Mouse (Mus musculus): ENCODE measurements around the gene Adat1. TPM values are rescaled to one million over a fixed set of nuclear protein-coding genes. Genes with fewer than 3 reads are reported as not detected.

Gene Adat1
- polyA plus RNA-seq, 1 experiment from 2014 or later: 8.5 TPM

- H3K9me3 ChIP-seq (ENCODE audit: control insufficient read depth, low read length): no peaks in the 10 kb centered on the region
- H3K27ac ChIP-seq (ENCODE audit: low read depth, low read length): no peak overlapping the region
- no peaks in the 10 kb centered on the region for H3K27me3 ChIP-seq (ENCODE audit: control insufficient read depth, insufficient read depth, low read length)
- WGBS: 35% methylated on average over 10 of the region's 10 CpGs
- no peaks in the 10 kb centered on the region for H3K4me1 ChIP-seq (ENCODE audit: control insufficient read depth, insufficient read depth, low read length)
- H3K4me2 ChIP-seq (ENCODE audit: low read depth, low read length): no peak overlapping the region
- H3K36me3 ChIP-seq (ENCODE audit: control insufficient read depth, insufficient read depth, low read length): no peaks in the 10 kb centered on the region
- no peak overlapping the region for H3K4me3 ChIP-seq (ENCODE audit: low read depth, low read length)
- ATAC-seq (ENCODE audit: low read depth): no peak
- no peak overlapping the region for H3K9ac ChIP-seq (replicated peaks; ENCODE audit: low read depth, low read length)
Observed at GRCm38 (mm10) chr8:111923383-111923804, 68.7 kb downstream of the Adat1 start.

DNA sequence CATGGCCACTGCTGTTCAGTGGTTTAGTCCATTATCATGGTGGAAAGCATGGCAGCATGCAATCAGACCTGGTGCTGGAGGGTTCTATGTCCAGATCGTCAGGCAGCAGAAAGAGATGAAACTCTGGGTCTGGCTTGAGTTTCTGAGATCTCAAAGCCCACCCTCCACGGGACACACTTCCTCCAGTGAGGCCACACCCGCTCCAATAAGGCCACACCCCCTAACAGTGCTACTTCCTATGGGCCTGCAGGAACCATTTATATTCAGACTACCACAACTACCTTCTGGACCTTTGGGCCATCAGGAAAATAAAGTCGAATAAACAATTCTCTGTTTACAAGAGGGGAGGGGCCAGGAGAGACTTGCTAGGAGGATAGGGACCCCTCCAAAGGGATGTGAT, 71.1 kb downstream of the Adat1 start:
- no peak for ATAC-seq (ENCODE audit: low read depth)
- no peaks in the 10 kb centered on the region for H3K9me3 ChIP-seq (ENCODE audit: control insufficient read depth, low read length)
- no peak overlapping the region for H3K27ac ChIP-seq (ENCODE audit: low read depth, low read length)
- WGBS: 83% methylated on average over 4 of the region's 4 CpGs
- H3K9ac ChIP-seq (replicated peaks; ENCODE audit: low read depth, low read length): no peak overlapping the region
- H3K4me3 ChIP-seq (ENCODE audit: low read depth, low read length): no peak overlapping the region
- no peaks in the 10 kb centered on the region for H3K36me3 ChIP-seq (ENCODE audit: control insufficient read depth, insufficient read depth, low read length)
- no peaks in the 10 kb centered on the region for H3K27me3 ChIP-seq (ENCODE audit: control insufficient read depth, insufficient read depth, low read length)
- H3K4me2 ChIP-seq (ENCODE audit: low read depth, low read length): no peak overlapping the region
- no peaks in the 10 kb centered on the region for H3K4me1 ChIP-seq (ENCODE audit: control insufficient read depth, insufficient read depth, low read length)

DNA sequence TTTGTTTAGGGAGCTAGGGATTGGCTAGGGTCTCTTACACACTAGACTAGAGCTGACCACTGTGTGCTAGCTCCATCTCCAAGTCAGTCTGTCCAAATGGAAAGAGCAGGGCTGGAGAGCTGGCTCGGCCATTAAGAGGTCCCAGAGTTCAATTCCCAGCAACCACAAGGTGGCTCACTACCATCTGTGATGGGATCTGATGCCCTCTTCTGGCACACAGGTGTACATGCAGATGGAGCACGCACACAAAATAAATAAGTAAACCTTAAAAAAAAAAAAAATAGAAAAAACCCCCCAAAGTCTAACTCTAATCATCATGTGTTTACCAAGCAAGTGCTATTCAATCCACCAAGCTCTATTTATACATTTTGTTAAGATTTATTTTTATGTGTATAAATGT, 72.4 kb downstream of the Adat1 start:
- 82% methylated on average over 2 of the region's 2 CpGs for WGBS

More for the DNA sequence above, 72.4 kb downstream of the Adat1 start:
- H3K4me3 ChIP-seq (ENCODE audit: low read depth, low read length): no peak overlapping the region
- H3K27ac ChIP-seq (ENCODE audit: low read depth, low read length): no peak overlapping the region
- no peak overlapping the region for H3K9ac ChIP-seq (replicated peaks; ENCODE audit: low read depth, low read length)
- H3K4me2 ChIP-seq (ENCODE audit: low read depth, low read length): no peak overlapping the region
- H3K9me3 ChIP-seq (ENCODE audit: control insufficient read depth, low read length): no peaks in the 10 kb centered on the region
- H3K36me3 ChIP-seq (ENCODE audit: control insufficient read depth, insufficient read depth, low read length): no peaks in the 10 kb centered on the region
- no peak for ATAC-seq (ENCODE audit: low read depth)
- H3K27me3 ChIP-seq (ENCODE audit: control insufficient read depth, insufficient read depth, low read length): no peaks in the 10 kb centered on the region
- H3K4me1 ChIP-seq (ENCODE audit: control insufficient read depth, insufficient read depth, low read length): no peaks in the 10 kb centered on the region

Other genes starting within 250 kb of the Adat1 start
- 47.6 and 56.4 TPM in 2 replicates for gene Bcar1, start 248.5 kb downstream of the Adat1 start, polyA plus RNA-seq (2014; fragmentation: Nextera tagmentation; extraction: Ambion mirVana)
- 177 and 178 TPM in 2 replicates for gene Cfdp1, start 138.0 kb downstream of the Adat1 start, polyA plus RNA-seq (2014; fragmentation: Nextera tagmentation; extraction: Ambion mirVana)
- 3.8 and 4.6 TPM in 2 replicates for gene Tmem170, start 115.6 kb downstream of the Adat1 start, polyA plus RNA-seq (2014; fragmentation: Nextera tagmentation; extraction: Ambion mirVana)
- 2.7 and 3.2 TPM in 2 replicates for gene Chst5, start 81.9 kb downstream of the Adat1 start, polyA plus RNA-seq (2014; fragmentation: Nextera tagmentation; extraction: Ambion mirVana)
- 14.8 and 15.6 TPM in 2 replicates for gene Tmem231, start 58.4 kb downstream of the Adat1 start, polyA plus RNA-seq (2014; fragmentation: Nextera tagmentation; extraction: Ambion mirVana)
- 486 and 487 TPM in 2 replicates for gene Gabarapl2, start 51.6 kb downstream of the Adat1 start, polyA plus RNA-seq (2014; fragmentation: Nextera tagmentation; extraction: Ambion mirVana)
- gene Kars, start 19.0 kb upstream of the Adat1 start, polyA plus RNA-seq (2014; fragmentation: Nextera tagmentation; extraction: Ambion mirVana): 186 and 197 TPM in 2 replicates
- 65.2 and 67.0 TPM in 2 replicates for gene Terf2ip, start 19.1 kb upstream of the Adat1 start, polyA plus RNA-seq (2014; fragmentation: Nextera tagmentation; extraction: Ambion mirVana)
- gene Gm6793, start 22.7 kb upstream of the Adat1 start, polyA plus RNA-seq (2014; fragmentation: Nextera tagmentation; extraction: Ambion mirVana): 0.23 and 1.7 TPM in 2 replicates

All from neural tube, embryonic 14.5 days (tissue).